Mouse (Mus musculus) liver, postnatal 0 days (tissue): ENCODE data around the gene Rps19bp1.

ENCODE experiments used
- CTCF ChIP-seq: sonication (generic); IDR thresholded peaks from 2 replicates; pipeline ENCODE4 v1.5.1; 2016; ENCODE audit warnings: antibody characterized with exemption, low read depth
- EP300 ChIP-seq: IDR thresholded peaks from 2 replicates; pipeline ENCODE4 v1.6.1; 2016; ENCODE audit warnings: antibody characterized with exemption, low read depth, mild to moderate bottlenecking

DNA sequence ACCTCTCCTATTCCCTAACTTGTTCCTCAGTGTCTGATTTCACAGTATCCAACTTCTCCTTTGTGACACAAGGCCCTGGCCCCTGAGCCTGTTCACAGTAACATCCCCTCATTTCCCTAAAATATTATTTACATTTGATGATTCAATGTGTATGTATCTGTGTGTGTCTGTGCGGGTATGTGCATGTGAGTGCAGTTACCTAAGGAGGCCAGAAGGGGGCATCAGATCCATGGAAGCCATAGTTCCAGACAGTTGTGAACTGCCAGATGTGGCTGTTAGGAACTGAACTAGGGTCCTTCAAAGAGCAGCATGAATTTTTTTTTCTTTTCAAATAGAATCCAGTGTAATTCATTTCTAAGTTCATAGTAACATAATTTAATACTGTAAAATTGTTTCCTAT, 33.0 kb upstream of the Rps19bp1 start:
- TF ChIP-seq EP300 (no peak), CTCF (peak; percentile 44)
